Mouse (Mus musculus) urinary bladder, postnatal 14 days (tissue): ENCODE data around the gene Styx.
A peak's percentile ranks its signal among the peaks of the same experiment; 100 is the strongest.
"Not testable (repeated sequence)": the region's sequence is repeated elsewhere in the genome, so short reads cannot be mapped to it uniquely, and the experiment has no call there.

Experiments
- DNase-seq: peaks from one replicate; pipeline ENCODE4 v3.0.0; 2021; ENCODE audit warnings: low spot score

Gene Styx

GRCm38 (mm10) chr14:45364211-45365195 is 13.6 kb downstream of the Styx start:
- DNase-seq, result no peak

- DNase-seq, result no peak
Measured at GRCm38 (mm10) chr14:45365196-45365587, 14.3 kb downstream of the Styx start.

GRCm38 (mm10) chr14:45378771-45379170 is 27.9 kb downstream of the Styx start:
- DNase-seq, result no peak

DNA sequence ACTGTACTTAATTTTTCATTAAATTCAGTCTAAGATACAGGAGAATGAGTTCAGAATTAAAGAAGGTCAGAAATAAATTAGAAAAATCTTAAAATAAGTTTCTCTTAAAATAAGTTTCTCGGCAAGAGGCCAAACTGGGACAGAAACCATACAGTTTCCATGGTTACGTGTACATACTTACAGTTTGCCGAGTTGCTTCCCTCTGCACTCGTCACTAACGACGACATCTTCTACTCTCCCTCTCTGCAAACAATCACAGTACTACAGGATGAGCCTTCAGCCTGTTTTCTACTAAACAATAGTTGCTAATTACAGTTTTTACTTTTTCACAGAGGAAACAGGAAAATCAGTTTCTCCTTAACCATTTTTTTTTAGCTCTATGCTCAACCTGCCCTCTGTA is 29.9 kb downstream of the Styx start:
- no peak for DNase-seq

GRCm38 (mm10) chr14:45382912-45383311 is 32.0 kb downstream of the Styx start:
- DNase-seq, result no peak

DNA sequence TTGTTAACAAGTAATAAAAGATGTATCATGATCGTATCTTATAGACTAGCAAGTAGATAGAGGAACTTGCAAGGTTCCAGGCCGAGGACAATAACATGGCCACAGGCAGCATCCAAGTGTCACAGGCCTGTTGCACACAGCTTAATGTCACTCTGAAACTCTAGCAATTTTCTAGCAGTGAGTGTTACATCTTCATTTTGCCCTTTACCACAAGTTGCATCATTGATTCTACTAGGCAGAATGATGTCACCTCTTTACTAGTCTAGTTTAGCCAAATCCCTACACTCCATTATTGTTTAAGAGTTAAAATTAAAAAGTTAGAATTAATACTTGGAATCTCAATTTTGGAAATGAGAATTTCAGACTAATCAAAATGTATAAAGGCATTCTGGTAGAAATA is 34.7 kb downstream of the Styx start:
- no peak for DNase-seq

- DNase-seq, result no peak
Measured at GRCm38 (mm10) chr14:45387480-45387879, 36.6 kb downstream of the Styx start.

- DNase-seq, result peak; percentile 94
Measured at GRCm38 (mm10) chr14:45388345-45389181, 37.7 kb downstream of the Styx start.

DNA sequence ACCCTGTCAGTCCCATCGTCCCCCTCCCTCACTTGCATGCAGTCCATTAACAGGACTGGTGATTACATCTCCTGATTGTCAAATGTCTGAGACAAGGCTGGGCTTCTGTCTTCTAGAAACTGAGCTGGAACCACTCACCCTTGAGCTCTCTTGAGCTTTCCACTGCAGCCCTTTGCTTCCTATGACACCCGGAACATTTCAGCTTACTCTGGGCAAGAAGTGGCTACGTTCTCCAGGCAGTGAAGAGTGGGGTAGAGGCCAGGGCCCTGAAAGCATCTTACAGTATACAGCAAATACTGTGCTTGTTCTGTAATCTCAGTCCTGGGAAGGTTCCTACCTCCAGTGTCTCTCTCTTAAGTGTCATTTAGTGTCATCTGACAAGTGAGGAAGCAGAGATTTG is 38.3 kb downstream of the Styx start:
- no peak for DNase-seq

DNA sequence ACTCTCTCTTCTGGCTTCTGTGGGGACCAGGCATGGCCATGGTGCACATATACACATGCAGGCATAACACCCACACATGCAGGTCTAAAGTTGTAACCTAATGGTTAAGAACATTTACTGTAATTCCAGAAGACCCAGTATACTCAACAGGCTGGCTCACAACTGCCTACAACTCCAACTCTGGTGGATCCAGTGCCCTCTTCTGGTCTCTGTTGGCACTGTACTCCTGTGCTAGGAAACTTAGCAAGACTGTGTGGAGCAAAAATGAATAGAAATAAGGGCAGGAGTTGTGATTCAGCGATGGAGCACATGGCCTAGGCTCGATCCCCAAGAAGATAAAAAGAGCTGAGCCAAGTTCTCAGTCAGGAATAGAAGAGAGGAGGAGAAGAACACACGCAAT is 48.9 kb downstream of the Styx start:
- DNase-seq, result no peak

- DNase-seq, result no peak
Measured at GRCm38 (mm10) chr14:45403651-45404050, 52.8 kb downstream of the Styx start.

DNA sequence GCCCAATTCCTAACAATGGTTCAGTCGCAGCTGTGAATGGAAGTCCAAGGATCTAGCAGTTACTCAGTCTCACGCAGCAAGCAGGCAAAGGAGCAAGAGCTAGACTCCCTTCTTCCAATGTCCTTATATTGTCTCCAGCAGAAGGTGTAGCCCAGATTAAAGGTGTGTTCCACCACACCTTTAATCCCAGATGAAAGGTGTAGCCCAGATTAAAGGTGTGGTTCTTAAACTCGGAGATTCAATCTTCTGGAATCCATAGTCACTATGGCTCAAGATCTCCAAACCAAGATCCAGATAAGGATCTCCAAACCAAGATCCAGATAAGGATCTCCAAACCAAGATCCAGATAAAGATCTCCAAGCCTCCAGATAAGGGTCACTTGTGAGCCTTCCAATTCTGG is 53.9 kb downstream of the Styx start, which contains the start of gene Gnpnat1:
Gnpnat1 (minus strand) TSS at position 101 of the 400 bp plus-strand sequence.
- not testable (repeated sequence) for DNase-seq

DNA sequence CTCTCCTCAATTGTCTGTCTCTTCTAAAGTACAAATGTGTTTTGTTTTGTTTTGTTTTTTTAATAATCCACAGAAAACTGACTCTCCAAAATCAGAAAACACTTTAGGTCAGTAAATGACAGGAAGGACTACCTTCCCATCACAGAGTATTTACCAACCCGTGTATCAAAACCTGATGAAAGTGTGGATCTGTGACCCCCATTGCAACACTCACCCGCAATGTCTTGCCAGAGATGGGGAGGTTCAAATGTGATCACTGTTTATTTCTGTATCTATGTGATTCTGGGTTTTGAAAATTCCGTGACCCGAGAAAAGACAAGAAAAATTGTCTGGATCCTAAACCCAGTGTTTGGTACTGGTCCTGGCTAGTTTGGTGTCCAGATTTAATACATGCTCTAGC is 65.4 kb downstream of the Styx start:
- DNase-seq, result no peak

- no peak for DNase-seq
Measured at GRCm38 (mm10) chr14:45418553-45418952, 67.7 kb downstream of the Styx start.

- no peak for DNase-seq
Measured at GRCm38 (mm10) chr14:45419323-45419722, 68.4 kb downstream of the Styx start.

DNA sequence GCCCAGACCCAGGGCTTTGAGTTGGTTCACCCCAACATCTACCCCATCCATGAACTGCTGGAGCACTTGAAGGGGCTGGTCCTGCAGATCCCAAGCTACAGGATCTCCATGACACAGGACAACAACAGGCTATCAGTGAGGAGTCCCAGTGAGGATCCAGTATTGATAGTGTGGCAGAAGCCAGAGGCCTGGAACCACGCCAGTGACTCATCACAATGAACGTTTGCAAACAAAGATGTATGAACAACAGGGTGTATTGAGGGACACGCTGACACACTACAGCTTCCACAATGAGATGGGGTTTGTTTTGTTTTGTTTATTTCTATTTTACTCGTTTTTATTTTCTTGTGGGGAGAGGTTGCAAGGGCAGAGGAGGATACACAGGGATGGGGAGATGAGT is 71.5 kb downstream of the Styx start:
- DNase-seq, result no peak

- DNase-seq, result peak; percentile 11
Measured at GRCm38 (mm10) chr14:45423220-45423619, 72.3 kb downstream of the Styx start.

GRCm38 (mm10) chr14:45430066-45430842 is 79.4 kb downstream of the Styx start:
- no peak for DNase-seq

DNA sequence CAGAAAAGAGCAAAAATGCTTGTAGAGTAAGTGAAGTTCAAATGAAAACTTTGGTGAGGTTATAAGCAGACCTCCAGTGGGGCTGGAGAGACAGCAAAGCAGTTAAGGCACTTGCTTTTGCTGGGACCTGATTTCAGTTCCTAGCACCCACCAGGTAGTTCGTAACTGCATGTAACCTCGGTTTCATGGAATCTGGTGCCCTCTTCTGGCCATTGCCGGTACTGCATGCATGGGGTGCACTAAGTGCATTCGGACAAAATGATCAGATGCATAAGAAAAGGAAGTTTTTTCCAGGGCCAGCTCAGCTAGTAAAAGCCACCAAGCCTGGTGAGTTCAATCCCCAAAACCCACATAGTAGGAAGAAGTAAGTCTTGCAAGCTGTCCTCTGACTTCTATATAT is 81.1 kb downstream of the Styx start:
- DNase-seq, result no peak

DNA sequence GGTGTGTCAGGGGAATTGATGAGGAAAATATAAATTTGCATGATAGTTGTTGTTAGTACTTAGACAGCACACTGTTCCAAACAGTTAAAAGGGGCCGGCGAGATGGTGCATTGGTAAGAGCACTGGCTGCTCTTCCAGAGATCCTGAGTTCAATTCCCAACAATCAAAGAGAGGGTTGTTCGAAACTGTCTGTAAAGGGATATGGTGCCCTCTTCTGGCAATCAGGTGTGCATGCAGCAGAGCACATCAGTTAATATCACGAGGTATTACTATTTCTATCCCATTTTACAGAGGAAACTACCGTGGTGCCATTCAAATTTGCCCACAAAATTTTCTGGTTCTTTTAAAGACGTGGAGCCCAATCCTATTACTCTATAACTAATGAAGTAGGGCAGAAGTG is 83.3 kb downstream of the Styx start:
- no peak for DNase-seq

GRCm38 (mm10) chr14:45438250-45438930 is 87.5 kb downstream of the Styx start:
- DNase-seq, result no peak

- no peak for DNase-seq
Measured at GRCm38 (mm10) chr14:45438931-45439275, 88.0 kb downstream of the Styx start.
